30 mouse cellular contexts compared by ENCODE assay signal in the genomic region with DNA sequence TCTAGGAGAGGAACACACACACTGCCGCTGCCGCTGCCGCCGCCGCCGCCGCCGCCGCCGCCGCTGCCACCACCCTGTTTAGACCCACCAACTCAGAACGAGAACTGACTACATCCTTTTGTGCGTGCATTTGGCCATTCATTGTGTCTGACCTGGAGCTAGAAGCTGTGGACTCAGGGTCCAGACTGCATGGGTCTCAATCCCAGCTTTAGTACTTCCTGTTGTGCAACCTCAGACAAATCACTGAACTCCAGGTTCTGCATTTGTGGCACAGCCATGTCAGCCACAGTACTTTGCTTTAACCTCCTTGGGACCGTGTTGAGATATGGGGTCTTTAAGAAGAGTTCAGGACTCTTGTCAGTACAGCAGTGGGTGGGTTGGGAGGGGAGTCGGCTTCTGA. TPM values are rescaled to one million over a fixed set of nuclear protein-coding genes. Genes with fewer than 3 reads are reported as not detected.
DNase-seq lines count a peak whose midpoint lies in the region; ATAC-seq and TF ChIP-seq lines count a peak whose summit lies in the region.
"Had no signal": no experiment of that assay in that cellular context is flagged by ENCODE, and none has a peak within 500 bp of the region (broad histone marks: within the 10 kb centered on the region; RNA-seq: fewer than 3 reads in every experiment).

No protein-coding gene starts in this region.

- H3K4me2 ChIP-seq in liver, embryonic 11.5 days: no peak overlapping the region
- H3K4me2 ChIP-seq: embryonic facial prominence, embryonic 13.5 days; heart, embryonic 15.5 days; hindbrain, embryonic 12.5 days; intestine, embryonic 15.5 days had no signal

- TF ChIP-seq POLR2A in liver, adult 2 months (IDR thresholded peaks at IDR 0.05; ENCODE audit: extremely low read depth, insufficient read depth, low read length): no peak

- TF ChIP-seq CTCF in gastrocnemius, adult 2 months (IDR thresholded peaks at IDR 0.05): no peak
- TF ChIP-seq CTCF in liver, adult 2 months (IDR thresholded peaks at IDR 0.05; ENCODE audit: low read depth, low read length): no peak

- H3K27ac ChIP-seq in gastrocnemius, adult 2 months: 0 out of 2 replicates have a peak overlapping the region, but pooled peaks have one; percentile 16
- no peak overlapping the region for H3K27ac ChIP-seq in liver, adult 2 months (replicated peaks; ENCODE audit: insufficient read depth, low read depth, low read length)
- H3K27ac ChIP-seq in liver, embryonic 11.5 days (ENCODE audit: low read depth, low read length): no peak overlapping the region
- H3K27ac ChIP-seq: embryonic facial prominence, embryonic 13.5 days; forebrain, embryonic 10.5 days; heart, embryonic 10.5 days; heart, embryonic 15.5 days; hindbrain, embryonic 12.5 days; hindbrain, postnatal 0 days; intestine, embryonic 15.5 days; stomach, postnatal 0 days had no signal

- H3K9me3 ChIP-seq in liver, embryonic 11.5 days (ENCODE audit: control insufficient read depth, low read length): no peaks in the 10 kb centered on the region
- H3K9me3 ChIP-seq: embryonic facial prominence, embryonic 13.5 days; forebrain, embryonic 10.5 days; heart, embryonic 10.5 days; heart, embryonic 15.5 days; hindbrain, embryonic 12.5 days; intestine, embryonic 15.5 days had no signal

- no peak for ATAC-seq in liver, embryonic 11.5 days (replicated peaks; ENCODE audit: low FRiP score)
- peak; percentile 14 for ATAC-seq in megakaryocyte progenitor cell, adult 5-6 weeks (replicated peaks; ENCODE audit: poor library complexity)
- ATAC-seq: activated CD4-positive, CD25-positive, alpha-beta regulatory T cell, adult 4 months; forebrain, embryonic 16.5 days; hindbrain, postnatal 0 days; intestine, embryonic 15.5 days; lung, postnatal 0 days had no signal

- intact Hi-C loops in gastrocnemius, adult 2 months (cut with DNase I): no loop called here

- H3K79me2 ChIP-seq in liver, adult 2 months (ENCODE audit: control insufficient read depth, insufficient read depth, low read length): no peaks in the 10 kb centered on the region; the same call in 1 of the 2 replicates

- H3K36me3 ChIP-seq in liver, adult 2 months (ENCODE audit: control insufficient read depth, insufficient read depth, low read length): no peaks in the 10 kb centered on the region
- no peaks in the 10 kb centered on the region for H3K36me3 ChIP-seq in liver, embryonic 11.5 days (ENCODE audit: control insufficient read depth, insufficient read depth, low read length)
- H3K36me3 ChIP-seq: embryonic facial prominence, embryonic 13.5 days; forebrain, embryonic 10.5 days; heart, embryonic 10.5 days; heart, embryonic 15.5 days; hindbrain, embryonic 12.5 days; intestine, embryonic 15.5 days had no signal

- no peak for DNase-seq in gastrocnemius, adult 2 months
- DNase-seq in gastrocnemius, adult 8-10 months (ENCODE audit: low spot score in 2 of 2): no peak
- DNase-seq in liver, adult 2 months (ENCODE audit: extremely low read depth, low read depth, low spot score): peak; percentile 29
- no peak for DNase-seq in liver, embryonic 11.5 days (ENCODE audit: low spot score)
- peak; percentile 48 for DNase-seq in brain, adult 2 months (ENCODE audit: low read depth, low spot score)
- DNase-seq in spleen, adult 12 weeks (ENCODE audit: low spot score): no peak
- no peak for DNase-seq in right cerebral cortex, postnatal 36 days (ENCODE audit: low spot score in 2 of 2)
- DNase-seq: adrenal gland, adult 2 months; cerebellum, adult 11 months; cerebellum, adult 9-10 months; cerebellum, postnatal 36 days; gastrocnemius, postnatal 10 days; kidney, adult 9 months; kidney, postnatal 14 days; liver; lung, postnatal 4 days; midbrain, embryonic 14.5 days; thymus, postnatal 4 days had no signal

- 87% methylated on average over 15 of the region's 15 CpGs for WGBS in liver, adult 2 months
- WGBS in liver, embryonic 11.5 days: 69% methylated on average over 15 of the region's 15 CpGs

- H3K27me3 ChIP-seq in liver, adult 2 months (ENCODE audit: control insufficient read depth, insufficient read depth, low read length): no peaks in the 10 kb centered on the region
- no peaks in the 10 kb centered on the region for H3K27me3 ChIP-seq in liver, embryonic 11.5 days (replicated peaks; ENCODE audit: control insufficient read depth, insufficient read depth, low read length)
- H3K27me3 ChIP-seq: embryonic facial prominence, embryonic 13.5 days; heart, embryonic 15.5 days; hindbrain, embryonic 12.5 days; intestine, embryonic 15.5 days had no signal

- no peak overlapping the region for H3K9ac ChIP-seq in liver, adult 2 months (ENCODE audit: low read depth, low read length)
- H3K9ac ChIP-seq in liver, embryonic 11.5 days (ENCODE audit: low read depth, low read length): no peak overlapping the region
- H3K9ac ChIP-seq: embryonic facial prominence, embryonic 13.5 days; heart, embryonic 15.5 days; hindbrain, embryonic 12.5 days; intestine, embryonic 15.5 days had no signal

- H3K4me1 ChIP-seq in liver, adult 2 months (ENCODE audit: control insufficient read depth, insufficient read depth, low read length): peaks cover 2% of the 10 kb centered on the region; the same call in 1 of the 2 replicates
- H3K4me1 ChIP-seq in liver, embryonic 11.5 days (replicated peaks; ENCODE audit: control insufficient read depth, insufficient read depth, low read length): peaks cover 21% of the 10 kb centered on the region

- no peak overlapping the region for H3K4me3 ChIP-seq in gastrocnemius, adult 2 months
- H3K4me3 ChIP-seq in liver, adult 2 months (ENCODE audit: insufficient read depth, low read depth, low read length): no peak overlapping the region
- no peak overlapping the region for H3K4me3 ChIP-seq in liver, embryonic 11.5 days (ENCODE audit: low read depth, low read length)
- H3K4me3 ChIP-seq: embryonic facial prominence, embryonic 13.5 days; forebrain, embryonic 10.5 days; heart, embryonic 10.5 days; heart, embryonic 15.5 days; hindbrain, embryonic 12.5 days; intestine, embryonic 15.5 days had no signal

RNA-seq across cellular contexts. Expression of gene Lgmn, which starts 3.0 kb away (rescaled TPM):
- total RNA-seq in gastrocnemius, adult 2 months (2021): 10 to 100 TPM; 21.1 to 30.2 TPM
- 10 to 100 TPM; 17.5 to 24.8 (median 18.9) TPM for total RNA-seq in gastrocnemius, adult 8-10 months (2022)
- 59.6 and 60.6 TPM in 2 replicates for total RNA-seq in liver, adult 2 months (2014; rRNA removed)
- 33.5 and 48.5 TPM in 2 replicates for polyA plus RNA-seq in liver, adult 2 months (2012; rRNA removed)
- 59.5 and 65.8 TPM in 2 replicates for polyA plus RNA-seq in liver, embryonic 11.5 days (2014; fragmentation: Nextera tagmentation; extraction: Ambion mirVana)
- 2.1 and 2.9 TPM in 2 replicates for total RNA-seq in megakaryocyte progenitor cell, adult 5-6 weeks (2015)
- 0.71 and 2.2 TPM in 2 replicates for total RNA-seq in megakaryocyte progenitor cell, adult 5-6 weeks (2017)

RNA-seq across cellular contexts. Expression of gene Golga5, which starts 26.3 kb away (rescaled TPM):
- 10 to 100 TPM; 30.0 to 31.2 TPM for total RNA-seq in gastrocnemius, adult 2 months (2021)
- 10 to 100 TPM; 28.2 to 35.0 (median 31.0) TPM for total RNA-seq in gastrocnemius, adult 8-10 months (2022)
- total RNA-seq in liver, adult 2 months (2014; rRNA removed): 16.6 and 18.6 TPM in 2 replicates
- polyA plus RNA-seq in liver, adult 2 months (2012; rRNA removed): 6.8 and 7.8 TPM in 2 replicates
- polyA plus RNA-seq in liver, embryonic 11.5 days (2014; fragmentation: Nextera tagmentation; extraction: Ambion mirVana): 24.7 and 27.5 TPM in 2 replicates
- 22.1 and 28.8 TPM in 2 replicates for total RNA-seq in megakaryocyte progenitor cell, adult 5-6 weeks (2015)
- 69.0 and 74.0 TPM in 2 replicates for total RNA-seq in megakaryocyte progenitor cell, adult 5-6 weeks (2017)

Comparison
In these comparisons a context has a peak if more than half of its experiments do, and no peak if none do; other contexts are left out.
1. DNase-seq: peak in liver, adult 2 months (single experiment) and brain, adult 2 months (single experiment); none in gastrocnemius, adult 2 months (single experiment), gastrocnemius, adult 8-10 months (0 of 2), liver, embryonic 11.5 days (single experiment), spleen, adult 12 weeks (single experiment) and right cerebral cortex, postnatal 36 days (0 of 2).
2. RNA of gene Lgmn, which starts 3.0 kb away (total RNA-seq): 59.6 to 60.6 TPM in liver, adult 2 months, 21.1 to 30.2 TPM in gastrocnemius, adult 2 months and 17.5 to 24.8 TPM in gastrocnemius, adult 8-10 months; 0.71 to 2.9 TPM in megakaryocyte progenitor cell, adult 5-6 weeks; every median in the first group is over 4 times any median in the second.